Mouse (Mus musculus) embryonic facial prominence, embryonic 14.5 days (tissue): Measurements from ENCODE around the gene Pafah1b1. TPM values are rescaled to one million over a fixed set of nuclear protein-coding genes. Genes with fewer than 3 reads are reported as not detected.
A peak's percentile ranks its signal among the peaks of the same experiment; 100 is the strongest.

Source experiments
- ATAC-seq: fragments of 200-750 bp; cut with Nextera tagmentation; 2 replicates; pipeline ENCODE4 v1.8.0; 2017; ENCODE audit warnings: low read depth, moderate number of reproducible peaks, moderate TSS enrichment
- DNase-seq: peaks from one replicate; pipeline ENCODE4 v3.0.0-alpha.2; 2015; ENCODE audit warnings: low spot score
- H3K27ac ChIP-seq: fragments of 300-500 bp; sonication (generic); replicated peaks from 2 replicates; pipeline ENCODE4 v1.5.1; 2014; ENCODE audit warnings: low read depth, mild to moderate bottlenecking, low read length, moderate library complexity
- H3K27me3 ChIP-seq: fragments of 300-500 bp; sonication (generic); replicated peaks from 2 replicates; pipeline ENCODE4 v1.6.1; 2014; ENCODE audit warnings: low read length; ENCODE audit not compliant: control insufficient read depth, insufficient read depth
- H3K36me3 ChIP-seq: fragments of 300-500 bp; sonication (generic); 2 replicates; pipeline ENCODE4 v1.6.1; 2014; ENCODE audit warnings: low read length, mixed read lengths; ENCODE audit not compliant: control insufficient read depth, insufficient read depth
- H3K4me1 ChIP-seq: fragments of 300-500 bp; sonication (generic); 2 replicates; pipeline ENCODE4 v1.6.1; 2014; ENCODE audit warnings: antibody characterized with exemption, low read length; ENCODE audit not compliant: control insufficient read depth, insufficient read depth
- H3K4me2 ChIP-seq: fragments of 300-500 bp; sonication (generic); 2 replicates; pipeline ENCODE4 v1.6.1; 2014; ENCODE audit warnings: low read depth, mild to moderate bottlenecking, low read length, moderate library complexity, mixed read lengths
- H3K4me3 ChIP-seq: fragments of 300-500 bp; sonication (generic); 2 replicates; pipeline ENCODE4 v1.5.1; 2014; ENCODE audit warnings: low read depth, mild to moderate bottlenecking, low read length
- H3K9ac ChIP-seq: fragments of 300-500 bp; sonication (generic); 2 replicates; pipeline ENCODE4 v1.6.1; 2014; ENCODE audit warnings: low read depth, mild to moderate bottlenecking, low read length, moderate library complexity, mixed read lengths
- H3K9me3 ChIP-seq: fragments of 300-500 bp; sonication (generic); 2 replicates; pipeline ENCODE4 v1.6.1; 2016; ENCODE audit warnings: low read length; ENCODE audit not compliant: control insufficient read depth
- WGBS: fragments of 180-500 bp; shearing (Covaris S2); extraction: QIAGEN DNeasy Blood & Tissue Kit; methylation state at CpG from one replicate; pipeline ENCODE4 v1.1.7; 2014; 5-methylcytosine and 5-hydroxymethylcytosine counted together
- polyA plus RNA-seq: library from polyadenylated mRNA; unstranded; fragments of >200 nt; fragmentation: Nextera tagmentation; extraction: Ambion mirVana; gene quantifications from 2 replicates; pipeline ENCODE4 v1.2.1, GENCODE M21; 2014

Gene Pafah1b1
- polyA plus RNA-seq, 1 experiment from 2014 or later, result 68.3 TPM

- Histone ChIP-seq H3K27ac (no peak overlapping the region), H3K4me2 (no peak overlapping the region), H3K36me3 (no peaks in the 10 kb centered on the region), H3K4me3 (no peak overlapping the region), H3K27me3 (no peaks in the 10 kb centered on the region), H3K9me3 (no peaks in the 10 kb centered on the region), H3K9ac (no peak overlapping the region), H3K4me1 (no peaks in the 10 kb centered on the region)
- WGBS, result 68% methylated on average over 1 of the region's 1 CpGs
- ATAC-seq (no peak), DNase-seq (no peak)
Observed at GRCm38 (mm10) chr11:74708781-74709180, 15.7 kb downstream of the Pafah1b1 start.

GRCm38 (mm10) chr11:74704068-74704467 is 20.4 kb downstream of the Pafah1b1 start:
- Histone ChIP-seq H3K4me3 (no peak overlapping the region), H3K9me3 (no peaks in the 10 kb centered on the region), H3K4me2 (no peak overlapping the region), H3K4me1 (no peaks in the 10 kb centered on the region), H3K27me3 (no peaks in the 10 kb centered on the region), H3K36me3 (peaks cover 2% of the 10 kb centered on the region), H3K27ac (no peak overlapping the region), H3K9ac (no peak overlapping the region)
- DNase-seq, result peak; percentile 14
- ATAC-seq, result no peak
- WGBS, result 84% methylated on average over 2 of the region's 2 CpGs

GRCm38 (mm10) chr11:74699505-74699904 is 25.0 kb downstream of the Pafah1b1 start:
- no peaks in the 10 kb centered on the region for H3K9me3 ChIP-seq
- peaks cover 45% of the 10 kb centered on the region for H3K36me3 ChIP-seq
- H3K4me1 ChIP-seq, result no peaks in the 10 kb centered on the region
- no peak overlapping the region for H3K4me3 ChIP-seq
- no peak overlapping the region for H3K9ac ChIP-seq
- no peaks in the 10 kb centered on the region for H3K27me3 ChIP-seq
- no peak overlapping the region for H3K4me2 ChIP-seq
- DNase-seq (no peak), ATAC-seq (no peak)
- H3K27ac ChIP-seq, result no peak overlapping the region
- 98% methylated on average over 2 of the region's 2 CpGs for WGBS

GRCm38 (mm10) chr11:74692151-74692550 is 32.3 kb downstream of the Pafah1b1 start:
- Histone ChIP-seq H3K36me3 (peaks cover 55% of the 10 kb centered on the region), H3K27me3 (no peaks in the 10 kb centered on the region), H3K27ac (no peak overlapping the region), H3K4me3 (no peak overlapping the region), H3K4me1 (no peaks in the 10 kb centered on the region), H3K4me2 (no peak overlapping the region), H3K9ac (no peak overlapping the region), H3K9me3 (no peaks in the 10 kb centered on the region)
- 49% methylated on average over 1 of the region's 1 CpGs for WGBS
- ATAC-seq (no peak), DNase-seq (no peak)

GRCm38 (mm10) chr11:74675156-74675555 is 49.3 kb downstream of the Pafah1b1 start:
- Histone ChIP-seq H3K4me3 (no peak overlapping the region), H3K27me3 (no peaks in the 10 kb centered on the region), H3K27ac (no peak overlapping the region), H3K36me3 (peaks cover 68% of the 10 kb centered on the region), H3K4me1 (no peaks in the 10 kb centered on the region), H3K4me2 (no peak overlapping the region), H3K9ac (no peak overlapping the region), H3K9me3 (no peaks in the 10 kb centered on the region)
- no peak for DNase-seq
- WGBS, result 79% methylated on average over 4 of the region's 4 CpGs
- ATAC-seq, result no peak

- H3K4me1 ChIP-seq, result no peaks in the 10 kb centered on the region
- peaks cover 68% of the 10 kb centered on the region for H3K36me3 ChIP-seq
- no peak for ATAC-seq
- no peaks in the 10 kb centered on the region for H3K9me3 ChIP-seq
- no peak overlapping the region for H3K9ac ChIP-seq
- H3K4me3 ChIP-seq, result no peak overlapping the region
- DNase-seq, result no peak
- H3K27me3 ChIP-seq, result no peaks in the 10 kb centered on the region
- H3K27ac ChIP-seq, result no peak overlapping the region
- 94% methylated on average over 8 of the region's 8 CpGs for WGBS
- no peak overlapping the region for H3K4me2 ChIP-seq
Observed at GRCm38 (mm10) chr11:74674713-74675112, 49.8 kb downstream of the Pafah1b1 start.

GRCm38 (mm10) chr11:74673561-74673960 is 50.9 kb downstream of the Pafah1b1 start:
- WGBS, result 83% methylated on average over 1 of the region's 1 CpGs
- no peaks in the 10 kb centered on the region for H3K9me3 ChIP-seq
- no peaks in the 10 kb centered on the region for H3K27me3 ChIP-seq
- peaks cover 68% of the 10 kb centered on the region for H3K36me3 ChIP-seq
- no peak overlapping the region for H3K4me2 ChIP-seq
- H3K27ac ChIP-seq, result no peak overlapping the region
- no peak overlapping the region for H3K4me3 ChIP-seq
- H3K9ac ChIP-seq, result no peak overlapping the region
- ATAC-seq (no peak), DNase-seq (no peak)
- no peaks in the 10 kb centered on the region for H3K4me1 ChIP-seq

- WGBS, result 77% methylated on average over 6 of the region's 6 CpGs
- Histone ChIP-seq H3K4me3 (no peak overlapping the region), H3K4me2 (no peak overlapping the region), H3K9ac (no peak overlapping the region), H3K4me1 (no peaks in the 10 kb centered on the region), H3K9me3 (no peaks in the 10 kb centered on the region), H3K27ac (no peak overlapping the region), H3K27me3 (no peaks in the 10 kb centered on the region), H3K36me3 (peaks cover 68% of the 10 kb centered on the region)
- ATAC-seq (peak; percentile 8; the same call in 1 of the 2 replicates), DNase-seq (peak; percentile 49)
Observed at GRCm38 (mm10) chr11:74672901-74673513, 51.5 kb downstream of the Pafah1b1 start.

- Histone ChIP-seq H3K4me1 (no peaks in the 10 kb centered on the region), H3K36me3 (peaks cover 68% of the 10 kb centered on the region), H3K4me3 (no peak overlapping the region), H3K9ac (no peak overlapping the region), H3K9me3 (no peaks in the 10 kb centered on the region), H3K27me3 (no peaks in the 10 kb centered on the region), H3K4me2 (no peak overlapping the region), H3K27ac (no peak overlapping the region)
- no peak for ATAC-seq
- DNase-seq, result no peak
- 88% methylated on average over 5 of the region's 5 CpGs for WGBS
Observed at GRCm38 (mm10) chr11:74671839-74672238, 52.6 kb downstream of the Pafah1b1 start.
